Mouse (Mus musculus): Measurements from ENCODE around the gene Adamts12.

DNA sequence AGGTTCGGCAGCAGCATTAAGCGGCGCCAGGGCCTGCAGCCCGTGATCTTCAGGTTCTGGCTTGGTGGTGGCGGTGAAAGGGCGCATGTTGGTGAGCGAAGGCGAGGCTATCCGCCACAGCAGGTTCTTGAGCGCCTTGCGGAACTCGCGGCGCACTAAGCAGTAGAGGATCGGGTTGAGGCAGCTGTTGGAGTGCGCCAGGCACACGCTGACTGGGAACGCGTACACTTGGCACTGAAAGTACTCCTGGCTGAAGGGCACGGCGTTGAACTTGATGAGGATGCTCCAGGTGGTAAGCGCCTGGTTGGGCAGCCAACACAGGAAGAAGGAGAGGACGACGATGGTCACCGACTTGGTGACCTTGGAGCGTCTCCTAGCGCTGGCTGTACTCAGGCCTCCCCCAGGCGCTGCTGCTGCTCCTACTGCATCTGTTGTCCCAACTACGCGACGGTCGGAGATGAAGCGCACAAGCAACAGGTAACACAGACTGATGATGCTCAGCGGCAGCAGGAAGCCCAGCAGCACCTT, 28.6 kb upstream of the Adamts12 start:
- TF ChIP-seq EP300 (IDR thresholded peaks at IDR 0.05; ENCODE audit: low read length): no peak
- no peak for TF ChIP-seq CTCF (conservative IDR thresholded peaks at IDR 0.05 in 1 of 2, IDR thresholded peaks at IDR 0.05 in 1 of 2; ENCODE audit: low read depth in 2 of 2, low read length in 2 of 2)
- TF ChIP-seq MEF2A (IDR thresholded peaks at IDR 0.05; ENCODE audit: borderline replicate concordance, low read depth, low read length): no peak
- TF ChIP-seq NRF1 (IDR thresholded peaks at IDR 0.05; ENCODE audit: low read depth, low read length): no peak
- TF ChIP-seq POLR2A (IDR thresholded peaks at IDR 0.05; ENCODE audit: low read depth, low read length): no peak
- TF ChIP-seq RAD21 (IDR thresholded peaks at IDR 0.05; ENCODE audit: low read depth, low read length): no peak
- no peak for TF ChIP-seq UBTF (IDR thresholded peaks at IDR 0.05; ENCODE audit: low read depth, low read length)
- TF ChIP-seq MYC (IDR thresholded peaks at IDR 0.05; ENCODE audit: low read depth, low read length): no peak
- no peak for TF ChIP-seq E2F4 (IDR thresholded peaks at IDR 0.05; ENCODE audit: insufficient replicate concordance, low read depth, low read length)
